Mouse (Mus musculus): ENCODE measurements around the gene Sept11.

GRCm38 (mm10) chr5:93103603-93104002 is 10.4 kb downstream of the Sept11 start:
- TF ChIP-seq EP300 (IDR thresholded peaks at IDR 0.05; ENCODE audit: low read length): no peak
- no peak for TF ChIP-seq POLR2A (IDR thresholded peaks at IDR 0.05; ENCODE audit: low read depth, low read length)
- TF ChIP-seq CTCF (conservative IDR thresholded peaks at IDR 0.05 in 1 of 2, IDR thresholded peaks at IDR 0.05 in 1 of 2; ENCODE audit: low read depth in 2 of 2, low read length in 2 of 2): no peak
- TF ChIP-seq MEF2A (IDR thresholded peaks at IDR 0.05; ENCODE audit: borderline replicate concordance, low read depth, low read length): no peak
- no peak for TF ChIP-seq MAZ (IDR thresholded peaks at IDR 0.05; ENCODE audit: low read depth, low read length)

Measured in CH12.LX (cell line).